Mouse (Mus musculus): ENCODE measurements around the gene Sycp2l.

- TF ChIP-seq ZC3H11A (IDR thresholded peaks at IDR 0.05; ENCODE audit: borderline replicate concordance, low read depth, low read length) (no peak), MAFK (IDR thresholded peaks at IDR 0.05; ENCODE audit: insufficient read depth, low read depth, low read length) (no peak), HCFC1 (IDR thresholded peaks at IDR 0.05; ENCODE audit: borderline replicate concordance, insufficient read depth, low read length) (no peak)
Observed at GRCm38 (mm10) chr13:41203691-41204090, 89.6 kb downstream of the Sycp2l start.

Measured in ES-E14 (cell line).